Mouse (Mus musculus): ENCODE measurements around the gene Prn. TPM values are rescaled to one million over a fixed set of nuclear protein-coding genes. Genes with fewer than 3 reads are reported as not detected.
A peak's percentile ranks its signal among the peaks of the same experiment; 100 is the strongest.

Prn gene
- polyA plus RNA-seq, 1 experiment from 2014 or later = not detected

DNA sequence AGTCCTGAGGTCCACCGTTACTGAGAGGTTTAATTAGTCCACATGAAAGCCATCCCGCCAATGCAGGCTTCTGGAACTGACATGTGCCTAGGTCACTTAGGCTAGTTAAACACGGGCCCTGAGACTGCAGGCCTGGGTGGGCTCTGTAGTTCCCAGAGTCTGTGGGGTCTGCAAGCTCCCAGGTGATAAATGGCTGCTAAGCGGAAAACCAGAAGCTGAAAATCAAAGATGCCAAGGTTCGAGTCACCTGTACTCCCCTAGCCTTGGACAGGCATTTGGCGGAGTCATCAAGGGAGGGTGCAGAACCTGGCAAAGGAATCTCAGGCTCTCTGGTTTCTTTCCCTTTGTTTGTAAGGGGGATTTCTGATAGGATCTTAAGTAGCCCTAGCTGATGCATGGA lies 31.7 kb downstream of the Prn start:
- Histone ChIP-seq H3K4me3 (replicated peaks) (no peak overlapping the region), H3K9me3 (no peaks in the 10 kb centered on the region), H3K27ac (no peak overlapping the region), H3K4me1 (no peaks in the 10 kb centered on the region), H3K36me3 (replicated peaks) (peaks cover 10% of the 10 kb centered on the region), H3K27me3 (no peaks in the 10 kb centered on the region), H3K4me2 (no peak overlapping the region), H3K9ac (no peak overlapping the region)
- WGBS = 77% methylated on average over 6 of the region's 6 CpGs
- no peak for ATAC-seq (ENCODE audit: low FRiP score)

DNA sequence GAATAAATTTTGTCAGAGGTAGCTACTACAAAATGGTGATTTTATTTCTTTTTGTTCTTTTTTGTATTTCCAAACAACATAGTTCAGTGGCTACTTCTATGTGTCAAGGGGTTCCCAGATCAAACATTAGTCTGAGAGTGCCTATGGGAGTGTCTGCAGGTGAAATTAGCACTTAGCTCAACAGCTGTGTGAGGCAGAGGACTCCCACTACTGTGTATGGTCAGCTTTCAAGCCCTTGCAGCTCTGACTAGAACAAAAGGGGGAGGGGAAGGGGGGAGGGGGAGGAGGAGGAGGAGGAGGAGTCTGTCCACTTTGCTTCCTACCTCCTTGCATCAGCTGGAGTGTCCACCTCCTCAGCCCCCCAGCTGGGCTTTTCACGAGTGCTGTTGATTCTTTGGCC lies 34.6 kb downstream of the Prn start:
- H3K27ac ChIP-seq = no peak overlapping the region
- no peaks in the 10 kb centered on the region for H3K4me1 ChIP-seq
- H3K4me3 ChIP-seq (replicated peaks) = no peak overlapping the region
- 8% methylated on average over 1 of the region's 1 CpGs for WGBS
- no peak overlapping the region for H3K4me2 ChIP-seq
- peaks cover 3% of the 10 kb centered on the region; the same call in 1 of the 2 replicates for H3K27me3 ChIP-seq
- ATAC-seq (ENCODE audit: low FRiP score) = no peak
- no peaks in the 10 kb centered on the region for H3K9me3 ChIP-seq
- no peaks in the 10 kb centered on the region for H3K36me3 ChIP-seq (replicated peaks)
- no peak overlapping the region for H3K9ac ChIP-seq

DNA sequence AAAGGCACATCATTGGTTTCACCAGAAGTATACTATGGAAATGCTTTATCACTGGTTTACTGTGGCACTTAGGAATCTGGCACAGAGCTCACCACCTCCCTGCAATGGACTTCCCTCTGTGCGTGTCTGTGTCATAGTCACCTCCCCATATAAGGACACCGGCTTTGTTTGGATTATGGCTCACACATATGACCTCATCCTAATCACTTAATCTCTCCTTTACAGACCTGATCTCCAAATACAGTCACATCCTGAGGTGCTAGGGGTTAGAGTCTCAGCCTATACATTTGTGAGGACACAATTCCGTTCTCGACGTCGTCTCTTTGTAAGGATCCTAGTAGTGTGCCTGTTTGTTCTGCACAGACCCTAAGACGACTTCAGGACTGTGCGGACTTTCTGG lies 35.5 kb downstream of the Prn start:
- Histone ChIP-seq H3K4me3 (replicated peaks) (no peak overlapping the region), H3K9me3 (no peaks in the 10 kb centered on the region), H3K36me3 (replicated peaks) (no peaks in the 10 kb centered on the region), H3K27ac (no peak overlapping the region), H3K4me1 (no peaks in the 10 kb centered on the region), H3K27me3 (peaks cover 7% of the 10 kb centered on the region), H3K4me2 (no peak overlapping the region), H3K9ac (no peak overlapping the region)
- WGBS = 91% methylated on average over 8 of the region's 8 CpGs
- ATAC-seq (ENCODE audit: low FRiP score) = no peak

DNA sequence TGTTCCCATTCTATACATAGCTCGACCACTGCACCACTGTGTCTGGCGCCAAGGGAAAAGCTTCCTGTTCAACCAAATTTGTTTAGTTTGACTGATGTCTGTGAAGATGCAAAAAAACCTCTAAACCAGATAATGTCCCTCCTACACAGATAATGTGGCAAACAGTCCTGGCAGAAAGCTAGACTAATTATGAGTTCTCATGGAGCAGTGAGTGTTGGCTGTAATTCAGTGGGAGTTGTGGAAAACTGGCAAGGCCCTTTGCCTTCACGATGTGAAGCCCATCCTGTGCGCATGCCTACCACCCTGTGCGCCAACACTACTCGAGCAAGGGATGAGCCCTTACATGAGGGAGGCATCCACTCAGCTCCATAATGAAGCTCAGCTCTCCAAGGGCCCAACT lies 36.0 kb downstream of the Prn start:
- Histone ChIP-seq H3K27ac (no peak overlapping the region), H3K27me3 (peaks cover 12% of the 10 kb centered on the region), H3K9me3 (no peaks in the 10 kb centered on the region), H3K36me3 (replicated peaks) (no peaks in the 10 kb centered on the region), H3K4me3 (replicated peaks) (no peak overlapping the region), H3K4me1 (no peaks in the 10 kb centered on the region), H3K9ac (no peak overlapping the region), H3K4me2 (no peak overlapping the region)
- no peak for ATAC-seq (ENCODE audit: low FRiP score)
- WGBS = 93% methylated on average over 6 of the region's 6 CpGs

DNA sequence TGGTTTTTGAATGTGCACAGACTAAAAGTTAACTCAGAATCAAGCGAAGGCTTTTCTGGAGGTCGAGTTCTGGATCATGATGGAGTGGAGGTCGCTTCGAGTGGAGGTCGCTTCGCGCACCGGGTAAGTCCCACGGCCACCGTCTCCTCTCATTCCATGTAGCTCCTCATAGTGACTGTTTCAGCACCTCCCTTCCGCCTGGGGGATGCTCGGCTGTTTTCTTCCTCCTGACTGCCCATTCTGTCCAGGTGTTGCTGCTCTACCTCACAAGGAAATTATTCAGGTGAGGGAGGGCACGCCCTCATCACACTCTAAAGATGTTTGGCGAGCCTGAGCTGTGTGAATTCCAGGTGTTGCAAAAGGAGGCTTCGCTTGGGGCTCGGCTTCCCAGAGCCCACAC lies 36.6 kb downstream of the Prn start:
- no peak for ATAC-seq (ENCODE audit: low FRiP score)
- Histone ChIP-seq H3K9ac (no peak overlapping the region), H3K36me3 (replicated peaks) (no peaks in the 10 kb centered on the region), H3K27me3 (peaks cover 13% of the 10 kb centered on the region), H3K4me2 (no peak overlapping the region), H3K27ac (no peak overlapping the region), H3K4me3 (replicated peaks) (no peak overlapping the region), H3K4me1 (no peaks in the 10 kb centered on the region), H3K9me3 (no peaks in the 10 kb centered on the region)
- 88% methylated on average over 16 of the region's 16 CpGs for WGBS

DNA sequence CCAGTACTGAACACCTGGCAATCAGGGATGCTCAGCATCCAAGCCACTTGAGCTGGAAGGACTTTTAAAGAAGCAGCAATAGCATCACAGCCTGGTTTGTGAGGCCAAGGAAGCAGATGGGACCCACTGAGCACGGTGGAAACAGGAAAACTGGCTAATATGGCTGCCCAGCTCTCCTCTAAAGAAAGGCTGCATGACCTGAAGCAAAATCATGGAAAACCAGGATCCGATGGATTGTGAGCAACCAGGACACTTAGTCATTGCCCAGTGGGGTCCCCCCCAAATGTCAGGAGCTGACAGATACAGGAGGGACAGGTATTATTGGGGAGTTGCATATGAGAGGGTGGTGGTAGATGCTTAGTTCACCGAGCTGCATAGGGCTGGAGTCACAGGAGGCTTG lies 38.4 kb downstream of the Prn start:
- no peaks in the 10 kb centered on the region for H3K36me3 ChIP-seq (replicated peaks)
- no peak overlapping the region for H3K4me2 ChIP-seq
- no peak overlapping the region for H3K9ac ChIP-seq
- H3K9me3 ChIP-seq = no peaks in the 10 kb centered on the region
- ATAC-seq (ENCODE audit: low FRiP score) = no peak
- no peak overlapping the region for H3K27ac ChIP-seq
- no peak overlapping the region for H3K4me3 ChIP-seq (replicated peaks)
- H3K4me1 ChIP-seq = peaks cover 6% of the 10 kb centered on the region
- H3K27me3 ChIP-seq = peaks cover 30% of the 10 kb centered on the region
- 85% methylated on average over 3 of the region's 3 CpGs for WGBS

DNA sequence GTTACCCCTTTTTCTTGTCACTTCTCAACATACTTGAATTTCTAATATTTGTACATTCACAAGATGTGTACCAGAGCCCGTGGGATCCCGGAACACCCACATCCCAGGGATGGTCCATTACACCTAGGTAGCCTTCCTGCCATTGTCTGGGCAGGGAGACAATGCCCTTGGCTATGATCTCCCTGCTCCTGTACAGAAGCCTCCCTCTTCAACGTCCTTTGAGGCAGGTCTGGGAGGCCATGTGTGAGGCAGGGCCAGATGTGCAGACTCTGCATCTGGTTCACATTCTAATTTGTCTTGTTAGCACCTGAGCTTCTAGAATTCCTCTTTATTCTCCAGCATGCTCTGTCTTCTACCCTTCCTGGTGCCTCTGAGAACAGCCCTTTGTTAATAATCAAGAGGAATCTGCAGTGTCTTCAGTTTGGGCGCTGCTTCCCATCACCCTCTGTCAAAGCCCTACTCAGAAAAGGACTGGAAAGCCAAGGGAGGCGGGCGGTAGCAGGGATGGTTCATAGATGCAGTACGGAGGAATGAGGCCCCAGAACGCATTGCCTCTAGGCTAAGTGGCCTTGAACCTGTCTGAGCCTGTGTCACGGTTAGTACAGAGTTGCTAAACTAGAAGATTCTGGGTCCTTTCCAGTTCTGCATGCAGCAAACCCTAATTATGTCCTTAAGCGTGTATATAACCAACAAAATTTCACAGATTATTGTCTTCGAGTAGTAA lies 39.3 kb downstream of the Prn start:
- peaks cover 8% of the 10 kb centered on the region for H3K4me1 ChIP-seq
- no peaks in the 10 kb centered on the region for H3K36me3 ChIP-seq (replicated peaks)
- H3K4me3 ChIP-seq (replicated peaks) = no peak overlapping the region
- no peak overlapping the region for H3K27ac ChIP-seq
- peaks cover 39% of the 10 kb centered on the region for H3K27me3 ChIP-seq
- no peak overlapping the region for H3K4me2 ChIP-seq
- 76% methylated on average over 11 of the region's 11 CpGs for WGBS
- no peak overlapping the region for H3K9ac ChIP-seq
- ATAC-seq (ENCODE audit: low FRiP score) = no peak
- H3K9me3 ChIP-seq = no peaks in the 10 kb centered on the region

DNA sequence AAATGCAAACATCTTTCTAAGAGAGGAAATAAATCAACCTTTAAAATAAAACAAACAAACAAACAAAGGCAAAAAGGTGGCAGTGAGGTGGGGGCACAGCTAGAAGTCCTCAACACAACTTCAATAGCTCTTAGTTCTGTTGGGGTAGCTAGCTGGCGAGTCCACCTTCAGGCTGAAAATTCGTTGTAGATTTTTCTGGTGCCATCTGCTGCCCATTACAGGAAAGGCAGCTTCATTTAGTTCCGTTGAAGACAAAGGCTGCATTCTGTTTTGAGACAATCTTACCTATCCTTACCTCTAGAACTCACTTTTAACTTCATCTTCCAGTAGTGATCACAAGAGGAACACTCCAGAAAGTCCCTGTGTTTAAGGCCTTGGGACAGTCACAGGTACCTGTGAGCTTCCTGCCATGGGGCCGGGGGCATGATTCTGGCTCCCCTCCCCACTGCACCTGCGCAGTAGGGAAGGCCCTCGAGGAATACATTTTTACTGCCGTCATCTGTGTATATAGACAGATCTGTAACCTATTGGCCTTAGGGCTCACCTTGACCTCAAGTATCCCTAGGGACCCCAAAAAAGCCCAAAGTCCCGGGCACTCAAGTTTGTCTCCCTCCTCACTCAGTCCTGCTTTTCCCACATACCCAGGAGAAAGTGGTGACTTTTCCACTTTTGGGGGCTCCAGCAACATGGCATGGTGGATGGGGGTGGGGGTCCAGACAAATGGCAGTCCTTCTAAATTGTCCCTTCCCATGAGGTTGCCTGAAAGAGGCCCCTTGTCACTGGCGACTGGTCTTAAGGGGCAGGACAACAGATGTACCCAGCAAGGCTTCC lies 40.2 kb downstream of the Prn start:
- H3K27ac ChIP-seq = no peak overlapping the region
- WGBS = 52% methylated on average over 9 of the region's 9 CpGs

DNA sequence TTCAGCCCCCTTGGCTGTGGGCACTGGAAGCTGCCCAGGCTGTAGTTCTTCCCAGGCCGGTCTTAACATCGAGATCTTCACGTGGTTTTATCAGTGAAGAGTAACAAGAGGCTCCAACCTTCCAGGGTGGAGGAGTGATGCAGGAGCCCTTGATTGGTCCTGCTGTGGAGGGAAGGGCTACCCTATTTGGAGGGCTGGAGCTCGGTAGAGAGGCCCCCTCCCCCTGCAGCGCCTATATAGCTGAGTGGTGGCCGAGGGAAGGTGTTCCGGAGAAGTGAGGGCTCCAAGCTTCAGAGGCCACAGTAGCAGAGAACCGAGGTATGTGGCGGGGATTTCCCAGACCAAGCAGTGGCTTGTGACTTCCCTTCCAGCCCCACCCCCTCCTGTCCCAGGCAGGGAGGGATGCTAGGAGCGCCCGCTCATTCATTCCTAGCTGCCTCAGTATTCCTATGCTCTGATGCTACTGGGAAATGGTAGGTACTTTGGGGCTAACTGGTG lies 40.9 kb downstream of the Prn start, which contains the start of gene Prnd:
Gene Prnd (plus strand): TSS at position 264 of the 498 bp plus-strand sequence.
- H3K4me2 ChIP-seq = no peak within 1 kb of the TSS; the same call in 1 of the 2 replicates
- no peak for ATAC-seq (ENCODE audit: low FRiP score)
- no peaks in the 10 kb centered on the region for H3K9me3 ChIP-seq
- peaks cover 13% of the 10 kb centered on the region for H3K4me1 ChIP-seq
- no peak within 1 kb of the TSS for H3K27ac ChIP-seq
- H3K4me3 ChIP-seq (replicated peaks) = no peak within 1 kb of the TSS
- H3K27me3 ChIP-seq = peaks cover 47% of the 10 kb centered on the region
- WGBS = 11% methylated on average over 11 of the region's 11 CpGs
- no peak within 1 kb of the TSS for H3K9ac ChIP-seq
- no peaks in the 10 kb centered on the region for H3K36me3 ChIP-seq (replicated peaks)

More for the DNA sequence above, 40.2 kb downstream of the Prn start:
- no peaks in the 10 kb centered on the region for H3K36me3 ChIP-seq (replicated peaks)
- H3K4me3 ChIP-seq (replicated peaks) = no peak overlapping the region
- no peaks in the 10 kb centered on the region for H3K9me3 ChIP-seq
- no peak overlapping the region for H3K9ac ChIP-seq
- ATAC-seq (ENCODE audit: low FRiP score) = peak; percentile 42; the same call in 1 of the 2 replicates
- peaks cover 47% of the 10 kb centered on the region for H3K27me3 ChIP-seq
- H3K4me1 ChIP-seq = peaks cover 11% of the 10 kb centered on the region
- no peak overlapping the region; the same call in 1 of the 2 replicates for H3K4me2 ChIP-seq

DNA sequence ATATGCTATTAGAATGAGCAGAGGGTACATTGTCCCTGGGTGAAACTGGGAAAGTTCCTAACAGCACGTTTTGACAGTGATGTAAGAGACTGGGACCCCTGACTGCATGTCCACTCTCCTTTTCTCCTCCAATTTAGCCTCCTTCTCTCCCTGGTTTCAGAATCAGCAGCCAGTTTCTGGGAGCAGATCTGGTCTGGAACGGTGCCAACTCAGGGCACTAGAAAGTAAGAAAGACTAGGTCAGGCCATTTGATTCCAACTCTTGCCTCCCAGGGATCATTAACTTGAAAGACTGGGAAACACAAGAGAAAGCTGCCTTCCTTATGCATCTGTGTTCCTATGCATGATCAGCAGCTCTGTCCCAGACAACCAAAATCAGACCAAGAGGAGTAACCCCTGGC lies 42.7 kb downstream of the Prn start:
- no peaks in the 10 kb centered on the region for H3K36me3 ChIP-seq (replicated peaks)
- ATAC-seq (ENCODE audit: low FRiP score) = no peak
- no peak overlapping the region for H3K27ac ChIP-seq
- H3K4me1 ChIP-seq = peaks cover 13% of the 10 kb centered on the region
- H3K27me3 ChIP-seq = peaks cover 55% of the 10 kb centered on the region
- no peaks in the 10 kb centered on the region for H3K9me3 ChIP-seq
- H3K9ac ChIP-seq = no peak overlapping the region
- no peak overlapping the region for H3K4me2 ChIP-seq
- 53% methylated on average over 2 of the region's 2 CpGs for WGBS
- no peak overlapping the region for H3K4me3 ChIP-seq (replicated peaks)

DNA sequence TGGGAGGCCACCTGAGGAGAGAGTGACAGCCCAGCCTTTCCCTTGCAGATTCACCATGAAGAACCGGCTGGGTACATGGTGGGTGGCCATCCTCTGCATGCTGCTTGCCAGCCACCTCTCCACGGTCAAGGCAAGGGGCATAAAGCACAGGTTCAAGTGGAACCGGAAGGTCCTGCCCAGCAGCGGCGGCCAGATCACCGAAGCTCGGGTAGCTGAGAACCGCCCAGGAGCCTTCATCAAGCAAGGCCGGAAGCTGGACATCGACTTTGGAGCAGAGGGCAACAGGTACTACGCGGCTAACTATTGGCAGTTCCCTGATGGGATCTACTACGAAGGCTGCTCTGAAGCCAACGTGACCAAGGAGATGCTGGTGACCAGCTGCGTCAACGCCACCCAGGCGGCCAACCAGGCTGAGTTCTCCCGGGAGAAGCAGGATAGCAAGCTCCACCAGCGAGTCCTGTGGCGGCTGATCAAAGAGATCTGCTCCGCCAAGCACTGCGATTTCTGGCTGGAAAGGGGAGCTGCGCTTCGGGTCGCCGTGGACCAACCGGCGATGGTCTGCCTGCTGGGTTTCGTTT lies 43.3 kb downstream of the Prn start:
- Histone ChIP-seq H3K27me3 (peaks cover 52% of the 10 kb centered on the region), H3K27ac (no peak overlapping the region), H3K4me3 (replicated peaks) (no peak overlapping the region), H3K9ac (no peak overlapping the region), H3K9me3 (no peaks in the 10 kb centered on the region), H3K4me2 (peak overlapping the region; percentile 8), H3K4me1 (peaks cover 13% of the 10 kb centered on the region), H3K36me3 (replicated peaks) (no peaks in the 10 kb centered on the region)
- ATAC-seq (ENCODE audit: low FRiP score) = no peak
- 29% methylated on average over 29 of the region's 29 CpGs for WGBS

DNA sequence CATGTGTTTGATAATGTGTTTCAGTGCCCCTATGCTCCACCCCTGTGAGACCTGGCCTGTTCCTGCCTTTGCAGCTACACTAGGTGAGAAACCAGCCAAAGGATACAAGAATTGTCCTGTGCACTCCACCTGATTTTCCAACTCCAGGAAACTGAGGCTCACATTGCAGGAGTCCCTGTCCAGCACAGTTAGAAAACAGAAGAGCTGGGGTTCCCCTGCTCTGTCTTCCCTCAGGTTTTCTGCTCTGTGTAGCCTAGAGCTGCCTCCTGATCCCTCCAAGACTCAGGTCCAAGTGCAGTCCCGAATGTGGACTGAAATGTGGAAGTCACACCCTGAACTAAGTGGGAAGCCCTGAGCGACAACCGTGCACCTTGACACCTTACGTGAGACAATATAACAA lies 44.0 kb downstream of the Prn start:
- H3K9me3 ChIP-seq = no peaks in the 10 kb centered on the region
- no peak overlapping the region for H3K9ac ChIP-seq
- no peak overlapping the region for H3K27ac ChIP-seq
- H3K4me2 ChIP-seq = peak overlapping the region; percentile 8; the same call in 1 of the 2 replicates
- H3K27me3 ChIP-seq = peaks cover 51% of the 10 kb centered on the region
- no peak overlapping the region for H3K4me3 ChIP-seq (replicated peaks)
- ATAC-seq (ENCODE audit: low FRiP score) = no peak
- peaks cover 13% of the 10 kb centered on the region for H3K4me1 ChIP-seq
- WGBS = 93% methylated on average over 4 of the region's 4 CpGs
- H3K36me3 ChIP-seq (replicated peaks) = no peaks in the 10 kb centered on the region
